Comparison of ENCODE assay signal across 8 mouse cellular contexts in the genomic region with DNA sequence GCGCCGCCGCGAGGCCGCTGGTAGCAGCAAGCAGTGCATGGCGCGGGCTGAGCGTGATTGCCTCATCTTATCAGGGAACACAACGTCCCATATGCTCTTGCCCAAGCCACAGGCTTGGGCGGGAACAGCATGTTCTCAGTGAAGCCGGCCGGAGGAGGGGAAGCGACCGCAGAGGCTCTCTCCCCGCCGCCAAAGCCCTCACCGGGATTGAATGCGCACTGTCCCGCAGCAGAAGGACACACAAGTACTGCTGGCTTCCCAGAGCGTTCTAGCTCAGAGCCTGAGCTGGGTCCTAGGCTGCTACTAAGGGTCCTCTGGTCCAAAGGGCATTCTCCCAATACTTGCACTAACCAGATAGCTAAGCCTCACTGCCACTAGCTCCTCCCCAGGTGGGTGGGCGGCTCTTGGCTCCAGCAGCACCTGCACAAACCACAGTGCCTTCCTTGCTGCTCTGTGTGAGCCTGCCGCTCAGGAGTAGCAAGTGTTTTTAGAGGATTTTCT. TPM values are rescaled to one million over a fixed set of nuclear protein-coding genes. Genes with fewer than 3 reads are reported as not detected.
DNase-seq lines count a peak whose midpoint lies in the region; ATAC-seq and TF ChIP-seq lines count a peak whose summit lies in the region.

No protein-coding gene starts in this region.

- peak overlapping the region; percentile 9 for H3K4me3 ChIP-seq in bone marrow, adult 2 months (replicated peaks; ENCODE audit: control insufficient read depth, low read depth, low read length)
- peak overlapping the region; percentile 36 for H3K4me3 ChIP-seq in embryonic facial prominence, embryonic 15.5 days (replicated peaks)
- peak overlapping the region; percentile 55 for H3K4me3 ChIP-seq in heart, adult 2 months
- peak overlapping the region; percentile 40 for H3K4me3 ChIP-seq in limb, embryonic 13.5 days
- H3K4me3 ChIP-seq in midbrain, embryonic 15.5 days = peak overlapping the region; percentile 33

- peak; percentile 94 for DNase-seq in 416B (ENCODE audit: low read depth)
- DNase-seq in heart, adult 2 months = peak; percentile 92 to 96
- peak; percentile 92 to 94 for DNase-seq in kidney, adult 8-10 months
- DNase-seq in spleen, adult 18-20 months = peak; percentile 73 to 74

- peaks cover 21% of the 10 kb centered on the region for H3K4me1 ChIP-seq in bone marrow, adult 2 months (ENCODE audit: control insufficient read depth, insufficient read depth, low read length)
- peaks cover 32% of the 10 kb centered on the region for H3K4me1 ChIP-seq in embryonic facial prominence, embryonic 15.5 days
- H3K4me1 ChIP-seq in heart, adult 2 months (ENCODE audit: control insufficient read depth, insufficient read depth, low read length) = peaks cover 42% of the 10 kb centered on the region
- H3K4me1 ChIP-seq in limb, embryonic 13.5 days = peaks cover 38% of the 10 kb centered on the region
- peaks cover 38% of the 10 kb centered on the region for H3K4me1 ChIP-seq in midbrain, embryonic 15.5 days

- peak overlapping the region; percentile 70 for H3K4me2 ChIP-seq in embryonic facial prominence, embryonic 15.5 days (replicated peaks)
- H3K4me2 ChIP-seq in limb, embryonic 13.5 days (replicated peaks) = peak overlapping the region; percentile 81
- peak overlapping the region; percentile 64 for H3K4me2 ChIP-seq in midbrain, embryonic 15.5 days

- intact Hi-C loops in heart, adult 2 months (cut with DNase I) = loop anchor here (1.0 to 5.0 kb wide), 4 partner anchors 14 to 145 kb away; no protein-coding TSS in a partner anchor

- H3K79me2 ChIP-seq in heart, adult 2 months (replicated peaks; ENCODE audit: control insufficient read depth, insufficient read depth, low read length) = peaks cover 6% of the 10 kb centered on the region

- ATAC-seq in embryonic facial prominence, embryonic 15.5 days (ENCODE audit: insufficient number of reproducible peaks, low FRiP score, low TSS enrichment, low read depth) = peak; percentile 83
- peak; percentile 81 for ATAC-seq in limb, embryonic 13.5 days (ENCODE audit: low FRiP score, low read depth)
- peak; percentile 79 for ATAC-seq in midbrain, embryonic 15.5 days (replicated peaks)

- H3K9ac ChIP-seq in embryonic facial prominence, embryonic 15.5 days = no peak overlapping the region
- H3K9ac ChIP-seq in heart, adult 2 months (ENCODE audit: low read depth, low read length) = peak overlapping the region; percentile 80
- H3K9ac ChIP-seq in limb, embryonic 13.5 days = peak overlapping the region; percentile 59
- peak overlapping the region; percentile 41 for H3K9ac ChIP-seq in midbrain, embryonic 15.5 days

- H3K27ac ChIP-seq in bone marrow, adult 2 months (ENCODE audit: control insufficient read depth, insufficient read depth, low read depth, low read length, poor library complexity) = peak overlapping the region; percentile 84
- H3K27ac ChIP-seq in embryonic facial prominence, embryonic 15.5 days (replicated peaks) = peak overlapping the region; percentile 81
- peak overlapping the region; percentile 98 for H3K27ac ChIP-seq in heart, adult 2 months
- H3K27ac ChIP-seq in limb, embryonic 13.5 days = peak overlapping the region; percentile 7; the same call in 1 of the 2 replicates
- 0 out of 2 replicates have a peak overlapping the region, but pooled peaks have one; percentile 36 for H3K27ac ChIP-seq in midbrain, embryonic 15.5 days

- peak; percentile 100 for TF ChIP-seq EP300 in heart, adult 2 months (IDR thresholded peaks at IDR 0.05; ENCODE audit: insufficient read depth, low read depth, low read length)

- peak; percentile 76; the same call in 1 of the 2 replicates for TF ChIP-seq POLR2A in bone marrow, adult 2 months (IDR thresholded peaks at IDR 0.05; ENCODE audit: borderline replicate concordance, control insufficient read depth, low read depth, low read length)
- TF ChIP-seq POLR2A in heart, adult 2 months (IDR thresholded peaks at IDR 0.05; ENCODE audit: insufficient read depth, low read depth, low read length) = peak; percentile 96

- no peaks in the 10 kb centered on the region for H3K36me3 ChIP-seq in embryonic facial prominence, embryonic 15.5 days
- peaks cover 17% of the 10 kb centered on the region for H3K36me3 ChIP-seq in heart, adult 2 months (ENCODE audit: control insufficient read depth, insufficient read depth, low read length)
- H3K36me3 ChIP-seq in limb, embryonic 13.5 days = no peaks in the 10 kb centered on the region
- no peaks in the 10 kb centered on the region for H3K36me3 ChIP-seq in midbrain, embryonic 15.5 days (replicated peaks)

- no peaks in the 10 kb centered on the region for H3K27me3 ChIP-seq in embryonic facial prominence, embryonic 15.5 days
- no peaks in the 10 kb centered on the region for H3K27me3 ChIP-seq in heart, adult 2 months (ENCODE audit: control insufficient read depth, insufficient read depth, low read length)
- no peaks in the 10 kb centered on the region for H3K27me3 ChIP-seq in limb, embryonic 13.5 days
- no peaks in the 10 kb centered on the region for H3K27me3 ChIP-seq in midbrain, embryonic 15.5 days (replicated peaks)

- TF ChIP-seq CTCF in bone marrow, adult 2 months (IDR thresholded peaks at IDR 0.05; ENCODE audit: control insufficient read depth, insufficient read depth, low read length) = peak; percentile 57
- peak; percentile 76 for TF ChIP-seq CTCF in heart, adult 2 months (IDR thresholded peaks at IDR 0.05)

- under 1% methylated on average over 22 of the region's 22 CpGs for WGBS in bone marrow, adult 2 months
- WGBS in embryonic facial prominence, embryonic 15.5 days = 1% methylated on average over 22 of the region's 22 CpGs
- under 1% methylated on average over 22 of the region's 22 CpGs for WGBS in heart, adult 2 months
- under 1% methylated on average over 22 of the region's 22 CpGs for WGBS in limb, embryonic 13.5 days
- 2% methylated on average over 22 of the region's 22 CpGs for WGBS in midbrain, embryonic 15.5 days

- no peaks in the 10 kb centered on the region for H3K9me3 ChIP-seq in embryonic facial prominence, embryonic 15.5 days (replicated peaks)
- H3K9me3 ChIP-seq in limb, embryonic 13.5 days = no peaks in the 10 kb centered on the region
- H3K9me3 ChIP-seq in midbrain, embryonic 15.5 days = no peaks in the 10 kb centered on the region

RNA-seq across cellular contexts. Expression of gene E030018B13Rik, which starts 19.6 kb away (rescaled TPM):
- not detected in 2 replicates for polyA plus RNA-seq in bone marrow, adult 2 months (2011; ENCODE audit: insufficient read depth, insufficient read length, low replicate concordance, missing spikeins)
- polyA plus RNA-seq in embryonic facial prominence, embryonic 15.5 days (2015; fragmentation: Nextera tagmentation; extraction: Ambion mirVana) = 0.16 and 0.22 TPM in 2 replicates
- not detected for total RNA-seq in heart, adult 2 months (2021)
- not detected in 2 replicates for polyA plus RNA-seq in heart, adult 2 months (2012; rRNA removed)
- polyA plus RNA-seq in limb, embryonic 13.5 days (2015; fragmentation: Nextera tagmentation; extraction: Ambion mirVana) = 0.14 TPM in 1 of 2 replicates, not detected in the other
- 0.17 and 0.23 TPM in 2 replicates for polyA plus RNA-seq in midbrain, embryonic 15.5 days (2015; fragmentation: Nextera tagmentation; extraction: Ambion mirVana)

RNA-seq across cellular contexts. Expression of gene Klf13, which starts 41.7 kb away (rescaled TPM):
- polyA plus RNA-seq in bone marrow, adult 2 months (2011; ENCODE audit: insufficient read depth, insufficient read length, low replicate concordance, missing spikeins) = 38.0 and 58.7 TPM in 2 replicates
- 39.2 and 39.9 TPM in 2 replicates for polyA plus RNA-seq in embryonic facial prominence, embryonic 15.5 days (2015; fragmentation: Nextera tagmentation; extraction: Ambion mirVana)
- 10 to 100 TPM; 50.0 to 54.6 TPM for total RNA-seq in heart, adult 2 months (2021)
- polyA plus RNA-seq in heart, adult 2 months (2012; rRNA removed) = 21.6 and 24.6 TPM in 2 replicates
- polyA plus RNA-seq in limb, embryonic 13.5 days (2015; fragmentation: Nextera tagmentation; extraction: Ambion mirVana) = 20.1 and 20.9 TPM in 2 replicates
- polyA plus RNA-seq in midbrain, embryonic 15.5 days (2015; fragmentation: Nextera tagmentation; extraction: Ambion mirVana) = 21.7 and 23.4 TPM in 2 replicates

Comparison
In these comparisons a context has a peak if more than half of its experiments do, and no peak if none do; other contexts are left out.
1. Peak in every context shown above with its lines: DNase-seq, ATAC-seq, H3K4me3 ChIP-seq and H3K27ac ChIP-seq.
2. H3K27ac ChIP-seq: peak in every context shown above with its lines; median percentile 98 in heart, adult 2 months; 84 in bone marrow, adult 2 months; 81 in embryonic facial prominence, embryonic 15.5 days; 36 in midbrain, embryonic 15.5 days; 7 in limb, embryonic 13.5 days.